Mouse (Mus musculus): Measurements from ENCODE around the gene Scn4a.

GRCm38 (mm10) chr11:106290376-106290775, 62.7 kb downstream of the Scn4a start:
- TF ChIP-seq CTCF (IDR thresholded peaks at IDR 0.05; ENCODE audit: insufficient read depth, low read depth, low read length), result no peak
- no peak for TF ChIP-seq POLR2A (IDR thresholded peaks at IDR 0.05; ENCODE audit: insufficient read depth, low read depth, low read length)

All from olfactory bulb, adult 2 months (tissue).